Mouse (Mus musculus) CH12.LX (cell line): ENCODE measurements around the gene Tmem245. TPM values are rescaled to one million over a fixed set of nuclear protein-coding genes. Genes with fewer than 3 reads are reported as not detected.

Experiments
- DNase-seq: peaks from one replicate; pipeline ENCODE4 v3.0.0-alpha.2; 2013; ENCODE audit errors: extremely low read depth
- H3K27ac ChIP-seq: 2 replicates; pipeline ENCODE4 v1.5.1; 2012; ENCODE audit warnings: low read depth, mild to moderate bottlenecking, control low read depth, moderate library complexity; ENCODE audit not compliant: insufficient read depth
- H3K27me3 ChIP-seq: replicated peaks from 2 replicates; pipeline ENCODE3; 2012; ENCODE audit warnings: inconsistent platforms
- H3K36me3 ChIP-seq, 2 experiments: replicated peaks in 1 of 2; 2 replicates each; pipeline versions ENCODE3 to v1.6.1; 2012; ENCODE audit warnings: inconsistent platforms in 1 of 2, low read length in 1 of 2, mild to moderate bottlenecking in 1 of 2, mixed read lengths in 1 of 2, moderate library complexity in 1 of 2; ENCODE audit not compliant: control insufficient read depth in 1 of 2, insufficient read depth in 1 of 2
- H3K4me1 ChIP-seq, 2 experiments: 2 replicates each; pipeline ENCODE4 v1.6.1; 2012; ENCODE audit warnings: inconsistent platforms in 1 of 2, moderate library complexity in 1 of 2; ENCODE audit not compliant: insufficient read depth in 2 of 2, control insufficient read depth in 1 of 2
- H3K4me2 ChIP-seq: 2 replicates; pipeline ENCODE4 v1.6.1; 2012; ENCODE audit warnings: low read depth, mild to moderate bottlenecking, control low read depth; ENCODE audit not compliant: poor library complexity, insufficient read depth, severe bottlenecking
- H3K4me3 ChIP-seq, 3 experiments: fragments of 150-350 bp in 1 of 3; sonication (generic) in 1 of 3; replicated peaks in 1 of 3; 2 replicates each; pipeline versions ENCODE3 to v1.5.1; 2011 to 2012; ENCODE audit warnings: low read depth in 2 of 3, low read length in 2 of 3, mild to moderate bottlenecking in 2 of 3, moderate library complexity in 2 of 3, control low read depth in 1 of 3, improper control_type of control experiment in 1 of 3, inconsistent platforms in 1 of 3, mixed read lengths in 1 of 3; ENCODE audit not compliant: poor library complexity in 1 of 3
- H3K79me2 ChIP-seq: replicated peaks from 2 replicates; pipeline ENCODE4 v1.6.1; 2012; ENCODE audit warnings: mild to moderate bottlenecking, moderate library complexity; ENCODE audit not compliant: control insufficient read depth, poor library complexity, insufficient read depth, severe bottlenecking; ENCODE audit errors: extremely low read depth
- H3K9ac ChIP-seq: 2 replicates; pipeline ENCODE4 v1.6.1; 2012; ENCODE audit warnings: low read depth, mild to moderate bottlenecking, control low read depth, moderate library complexity; ENCODE audit not compliant: insufficient read depth
- H3K9me3 ChIP-seq: replicated peaks from 2 replicates; pipeline ENCODE3; 2012; ENCODE audit warnings: low read length, inconsistent platforms, mixed read lengths
- CHD1 ChIP-seq: IDR thresholded peaks from 2 replicates; pipeline ENCODE4 v1.6.1; 2012; ENCODE audit warnings: low read depth, low read length, improper control_type of control experiment, inconsistent platforms
- CHD2 ChIP-seq: IDR thresholded peaks from 2 replicates; pipeline ENCODE4 v1.6.1; 2011; ENCODE audit warnings: low read length, improper control_type of control experiment
- E2F4 ChIP-seq: IDR thresholded peaks from 2 replicates; pipeline ENCODE4 v1.6.1; 2011; ENCODE audit warnings: low read depth, low read length, improper control_type of control experiment; ENCODE audit not compliant: insufficient replicate concordance
- EP300 ChIP-seq: IDR thresholded peaks from 2 replicates; pipeline ENCODE4 v1.6.1; 2011; ENCODE audit warnings: low read length, improper control_type of control experiment
- ETS1 ChIP-seq: conservative IDR thresholded peaks from 2 replicates; pipeline ENCODE4 v1.6.1; 2012; ENCODE audit warnings: low read depth, mild to moderate bottlenecking, inconsistent platforms, low read length, improper control_type of control experiment, moderate library complexity
- GABPA ChIP-seq: IDR thresholded peaks from 2 replicates; pipeline ENCODE4 v1.6.1; 2012; ENCODE audit warnings: low read depth, low read length, improper control_type of control experiment, inconsistent platforms; ENCODE audit not compliant: insufficient replicate concordance
- IRF4 ChIP-seq: IDR thresholded peaks from 2 replicates; pipeline ENCODE4 v1.6.1; 2014; ENCODE audit warnings: low read depth, mild to moderate bottlenecking, inconsistent platforms, low read length, improper control_type of control experiment
- JUN ChIP-seq: IDR thresholded peaks from 2 replicates; pipeline ENCODE4 v1.6.1; 2011; ENCODE audit warnings: low read depth, mild to moderate bottlenecking, low read length, improper control_type of control experiment, moderate library complexity; ENCODE audit not compliant: insufficient read depth
- JUND ChIP-seq: conservative IDR thresholded peaks from 2 replicates; pipeline ENCODE4 v1.6.1; 2011; ENCODE audit warnings: low read depth, low read length, improper control_type of control experiment
- KAT2A ChIP-seq: IDR thresholded peaks from 2 replicates; pipeline ENCODE4 v1.6.1; 2012; ENCODE audit warnings: low read length, improper control_type of control experiment, inconsistent platforms; ENCODE audit not compliant: insufficient replicate concordance
- MAFK ChIP-seq: IDR thresholded peaks from 2 replicates; pipeline ENCODE4 v1.6.1; 2011; ENCODE audit warnings: low read length, improper control_type of control experiment; ENCODE audit not compliant: insufficient replicate concordance
- MAZ ChIP-seq: IDR thresholded peaks from 2 replicates; pipeline ENCODE4 v1.6.1; 2012; ENCODE audit warnings: low read depth, mild to moderate bottlenecking, inconsistent platforms, low read length, improper control_type of control experiment, moderate library complexity
- MEF2A ChIP-seq: IDR thresholded peaks from 2 replicates; pipeline ENCODE4 v1.6.1; 2014; ENCODE audit warnings: low read depth, mild to moderate bottlenecking, inconsistent platforms, low read length, improper control_type of control experiment, borderline replicate concordance
- MYC ChIP-seq: IDR thresholded peaks from 2 replicates; pipeline ENCODE4 v1.6.1; 2011; ENCODE audit warnings: low read depth, mild to moderate bottlenecking, improper control_type of control experiment, low read length
- POLR2A ChIP-seq: IDR thresholded peaks from 2 replicates; pipeline ENCODE4 v1.6.1; 2011; ENCODE audit warnings: low read depth, mild to moderate bottlenecking, improper control_type of control experiment, low read length
- RAD21 ChIP-seq: IDR thresholded peaks from 2 replicates; pipeline ENCODE4 v1.6.1; 2011; ENCODE audit warnings: low read depth, mild to moderate bottlenecking, low read length, improper control_type of control experiment, moderate library complexity
- RCOR1 ChIP-seq: conservative IDR thresholded peaks from 2 replicates; pipeline ENCODE4 v1.6.1; 2012; ENCODE audit warnings: low read depth, mild to moderate bottlenecking, inconsistent platforms, low read length, improper control_type of control experiment
- SMC3 ChIP-seq: IDR thresholded peaks from 2 replicates; pipeline ENCODE4 v1.6.1; 2011; ENCODE audit warnings: low read depth, low read length, improper control_type of control experiment
- TCF12 ChIP-seq: IDR thresholded peaks from 2 replicates; pipeline ENCODE4 v1.6.1; 2014; ENCODE audit warnings: low read depth, mild to moderate bottlenecking, inconsistent platforms, low read length, improper control_type of control experiment
- USF1 ChIP-seq: IDR thresholded peaks from 2 replicates; pipeline ENCODE4 v1.6.1; 2014; ENCODE audit warnings: low read depth, mild to moderate bottlenecking, inconsistent platforms, low read length, improper control_type of control experiment
- ZKSCAN1 ChIP-seq: IDR thresholded peaks from 2 replicates; pipeline ENCODE4 v1.6.1; 2012; ENCODE audit warnings: low read depth, inconsistent platforms, low read length, improper control_type of control experiment, borderline replicate concordance
- ZNF384 ChIP-seq: IDR thresholded peaks from 2 replicates; pipeline ENCODE4 v1.6.1; 2012; ENCODE audit warnings: low read depth, low read length, improper control_type of control experiment, inconsistent platforms
- dilution Hi-C: fragments of 300-500 bp; cut with MboI; formaldehyde crosslinking; loops from 2 replicates; pipeline ENCODE4 v1.14.3; 2020; ENCODE audit warnings: low sequenced_read_pairs; ENCODE audit not compliant: extremely low pct_unique_long_range_greater_than_20kb, extremely low pct_ligation_motif_present
- in situ Hi-C: fragments of 300-500 bp; cut with MboI; formaldehyde crosslinking; loops from 3 replicates; pipeline ENCODE4 v1.14.3; 2019; ENCODE audit warnings: low sequenced_read_pairs, low pct_ligation_motif_present, low pct_unique_long_range_greater_than_20kb, mixed read lengths
- polyA plus RNA-seq: library from polyadenylated mRNA; unstranded; fragments of >175 nt; gene quantifications from 2 replicates; pipeline ENCODE4 v1.2.1, GENCODE M21; 2012; ENCODE audit warnings: low read depth; ENCODE audit not compliant: insufficient read length
- total RNA-seq, 2 experiments: library from RNA; depleted of rRNA; stranded (reverse); fragments of 300-350 nt in 1 of 2; fragments of >200 nt in 1 of 2; gene quantifications; 2 replicates each; pipeline ENCODE4 v1.2.3; 2012 to 2014

The Tmem245 gene
- total and polyA plus RNA-seq, 3 experiments, result 4.4 to 9.0 (median 5.6) TPM

DNA sequence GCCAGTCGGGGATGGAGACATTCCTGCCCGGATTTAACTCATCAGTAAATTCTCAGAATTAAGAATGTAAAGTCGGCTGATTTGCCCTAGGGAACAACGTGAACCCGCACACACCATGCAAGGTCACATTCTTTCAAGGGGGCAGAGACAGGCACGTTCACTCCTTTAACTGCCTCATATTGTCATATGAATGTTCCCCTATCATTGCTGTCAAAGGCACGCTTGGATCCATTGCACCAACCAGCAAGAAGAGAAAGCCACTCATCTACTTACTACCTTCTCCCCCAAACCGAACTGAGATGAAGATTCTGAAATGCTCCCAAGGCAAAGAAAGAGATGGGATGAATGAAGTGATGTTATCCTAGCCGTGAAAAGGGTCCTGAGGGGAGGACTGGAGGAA, 88.5 kb downstream of the Tmem245 start:
- H3K4me3 ChIP-seq, result no peak overlapping the region
- H3K4me1 ChIP-seq, result peaks cover 3% of the 10 kb centered on the region in 2 experiments; a peak in 3 of 4 replicates
- no peak overlapping the region for H3K27ac ChIP-seq
- no peak for DNase-seq
- no peak overlapping the region for H3K9ac ChIP-seq
- H3K79me2 ChIP-seq, result no peaks in the 10 kb centered on the region
- no peaks in the 10 kb centered on the region for H3K9me3 ChIP-seq
- in situ Hi-C loops, result no loop called here
- H3K27me3 ChIP-seq, result no peaks in the 10 kb centered on the region
- no peaks in the 10 kb centered on the region for H3K36me3 ChIP-seq
- dilution Hi-C loops, result no loop called here
- TF ChIP-seq USF1 (no peak), MYC (no peak), E2F4 (no peak), MEF2A (no peak), JUN (no peak), KAT2A (no peak), ZKSCAN1 (no peak), RAD21 (no peak), ZNF384 (no peak), MAZ (no peak), SMC3 (no peak), RCOR1 (no peak), GABPA (no peak), ETS1 (no peak), IRF4 (no peak), CHD1 (no peak), TCF12 (no peak), EP300 (no peak)
- H3K4me2 ChIP-seq, result no peak overlapping the region

DNA sequence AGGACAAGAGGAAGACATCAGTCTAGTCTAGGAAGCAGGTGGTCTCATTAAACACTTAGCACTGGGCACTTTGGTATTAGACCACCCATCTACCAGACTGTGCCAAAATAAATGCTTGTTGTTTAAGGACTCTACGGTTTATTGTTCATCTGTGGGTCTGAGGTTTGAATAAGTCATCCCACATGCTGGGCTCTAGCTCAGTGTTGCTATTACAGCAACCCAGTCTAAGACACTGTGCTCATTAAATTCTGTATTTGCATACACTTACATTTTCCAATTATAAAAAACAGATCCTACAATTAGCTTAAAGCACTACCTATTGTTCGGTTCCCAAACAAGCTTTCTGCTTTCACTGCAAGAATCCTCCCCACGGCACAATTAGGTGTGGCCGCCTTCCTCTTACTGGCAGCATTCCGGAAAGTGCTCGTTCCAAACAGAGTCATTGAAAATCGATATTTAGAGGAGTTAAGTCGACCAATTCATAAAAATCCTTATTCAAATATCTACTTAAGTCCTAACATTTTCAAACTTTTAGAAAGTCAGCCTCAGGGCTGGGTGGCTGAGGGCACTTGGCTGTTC, 90.8 kb downstream of the Tmem245 start:
- Histone ChIP-seq H3K4me2 (no peak overlapping the region), H3K9me3 (no peaks in the 10 kb centered on the region)
- in situ Hi-C loops, result no loop called here

More for the DNA sequence above, 90.8 kb downstream of the Tmem245 start:
- Histone ChIP-seq H3K4me1 (no peaks in the 10 kb centered on the region), H3K4me3 (no peak overlapping the region), H3K27ac (no peak overlapping the region), H3K9ac (no peak overlapping the region), H3K27me3 (no peaks in the 10 kb centered on the region), H3K79me2 (no peaks in the 10 kb centered on the region), H3K36me3 (no peaks in the 10 kb centered on the region)
- DNase-seq, result no peak
- dilution Hi-C loops, result no loop called here
- TF ChIP-seq EP300 (no peak), MYC (no peak), ZKSCAN1 (no peak), CHD2 (no peak), MAZ (no peak), E2F4 (no peak), GABPA (no peak), MAFK (no peak), JUND (no peak), POLR2A (no peak)
